Mouse (Mus musculus) spleen, postnatal 14 days (tissue): ENCODE measurements around the gene Cnga3.

Experiments used
- DNase-seq, 2 experiments: peaks; one replicate each; pipeline ENCODE4 v3.0.0; 2021 to 2022; ENCODE audit warnings: low spot score in 2 of 2

Gene Cnga3

GRCm38 (mm10) chr1:37286556-37286955, 72.3 kb downstream of the Cnga3 start:
- DNase-seq = no peak

GRCm38 (mm10) chr1:37287748-37288147, 73.5 kb downstream of the Cnga3 start:
- no peak for DNase-seq

DNA sequence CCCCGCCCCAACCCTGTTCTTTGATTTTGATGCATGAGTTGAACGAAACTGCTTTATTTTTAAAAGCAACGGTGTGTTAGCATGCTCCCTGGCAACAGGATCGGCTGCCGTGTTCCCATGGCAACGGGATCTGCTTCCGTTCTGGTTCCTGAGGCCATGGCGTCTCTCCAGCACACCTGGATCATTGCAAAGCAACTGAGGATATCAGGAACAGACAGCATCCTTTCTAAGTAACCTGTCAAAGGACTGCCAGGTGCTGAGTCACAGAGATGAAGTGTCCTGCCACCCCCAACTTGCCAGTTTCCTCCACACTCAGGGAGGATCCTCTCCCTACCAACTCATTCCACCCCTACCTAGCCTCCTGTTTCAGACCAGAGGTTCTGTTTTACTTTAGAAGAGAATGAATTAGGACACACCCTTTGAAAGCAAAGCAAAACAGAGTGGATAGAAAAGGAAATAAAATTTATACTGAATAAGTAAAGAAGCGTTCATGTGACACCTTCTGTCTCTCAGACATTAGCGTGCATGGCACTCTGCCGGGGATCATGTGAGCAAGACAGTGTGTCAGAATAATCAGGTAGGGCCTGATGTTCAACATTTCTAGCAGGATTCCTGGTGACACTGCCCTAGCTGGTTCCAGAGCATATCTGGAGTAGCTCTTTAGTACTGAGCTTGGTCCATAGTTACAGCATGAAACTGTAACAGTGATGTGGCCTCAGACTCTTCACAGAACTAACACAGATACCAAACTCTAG, 74.1 kb downstream of the Cnga3 start:
- DNase-seq = no peak

DNA sequence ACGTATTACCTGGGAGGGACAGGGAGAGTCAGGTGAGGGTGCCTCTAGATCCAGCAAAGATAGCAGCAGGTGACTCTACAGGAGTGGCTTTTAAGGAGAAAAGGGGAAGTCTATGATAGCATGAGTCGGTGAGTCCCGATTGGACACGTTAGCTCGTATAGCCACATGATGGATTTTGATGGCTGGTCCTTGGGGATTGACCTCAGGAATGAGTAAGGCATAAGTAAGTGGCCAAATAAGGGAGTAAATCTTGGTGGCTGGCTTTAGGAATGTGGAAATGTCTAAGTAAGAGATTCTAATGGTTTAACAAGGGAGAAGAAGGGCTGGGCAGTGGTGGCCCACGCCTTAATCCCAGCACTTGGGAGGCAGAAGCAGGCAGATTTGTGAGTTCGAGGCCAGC, 74.7 kb downstream of the Cnga3 start:
- DNase-seq = no peak

DNA sequence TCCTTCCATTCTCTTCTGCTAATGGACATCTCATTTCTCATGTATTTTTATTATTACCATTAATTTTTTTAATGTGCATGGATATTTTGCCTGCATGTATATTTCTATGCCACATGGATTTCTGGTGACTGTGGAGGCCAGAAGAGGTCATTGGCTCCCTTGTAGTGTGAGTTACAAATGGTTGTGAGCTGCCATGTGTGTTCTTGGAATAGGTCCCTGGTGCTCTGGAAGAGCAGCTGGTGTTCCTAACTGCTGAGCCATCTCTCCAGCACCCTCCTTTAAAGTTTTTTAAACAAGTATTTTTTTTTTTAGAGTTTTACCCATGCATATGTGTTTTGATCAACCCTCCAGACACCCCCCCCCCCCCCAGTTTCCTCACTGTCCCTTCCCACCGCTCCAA, 82.2 kb downstream of the Cnga3 start:
- no peak for DNase-seq

GRCm38 (mm10) chr1:37298904-37299303, 84.7 kb downstream of the Cnga3 start:
- DNase-seq = no peak

GRCm38 (mm10) chr1:37299540-37300491, 85.6 kb downstream of the Cnga3 start, which contains the start of gene Inpp4a:
Gene Inpp4a (plus strand): TSS chr1:37299865.
- DNase-seq = peak; percentile 89 to 91

GRCm38 (mm10) chr1:37300650-37301049, 86.4 kb downstream of the Cnga3 start:
- no peak for DNase-seq

- no peak for DNase-seq
These were observed 88.6 kb downstream of the Cnga3 start for GRCm38 (mm10) chr1:37302801-37303200.

GRCm38 (mm10) chr1:37305691-37306287, 91.6 kb downstream of the Cnga3 start:
- no peak for DNase-seq

DNA sequence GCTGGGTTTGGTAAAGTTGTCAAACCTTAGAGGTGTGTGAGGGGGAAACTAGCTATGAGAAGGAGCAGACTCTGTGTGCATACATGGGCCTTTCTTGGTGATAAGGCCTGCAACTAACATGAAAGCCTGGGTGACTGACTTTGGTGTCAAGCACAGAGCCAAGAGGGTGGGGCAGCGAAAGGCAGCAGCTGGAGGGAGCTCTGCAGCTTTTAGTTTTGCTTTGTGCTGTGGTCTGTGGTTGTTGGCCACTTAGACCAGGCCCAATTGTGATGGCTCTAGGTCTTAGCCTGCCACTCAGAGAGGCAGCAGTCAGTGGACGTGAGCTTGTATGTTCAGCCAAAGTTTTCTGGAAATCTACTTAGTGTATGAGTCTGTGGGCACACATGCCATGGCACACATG, 93.4 kb downstream of the Cnga3 start:
- DNase-seq = no peak

GRCm38 (mm10) chr1:37308021-37308742, 93.9 kb downstream of the Cnga3 start:
- DNase-seq = no peak

GRCm38 (mm10) chr1:37308743-37309100, 94.5 kb downstream of the Cnga3 start:
- no peak for DNase-seq

DNA sequence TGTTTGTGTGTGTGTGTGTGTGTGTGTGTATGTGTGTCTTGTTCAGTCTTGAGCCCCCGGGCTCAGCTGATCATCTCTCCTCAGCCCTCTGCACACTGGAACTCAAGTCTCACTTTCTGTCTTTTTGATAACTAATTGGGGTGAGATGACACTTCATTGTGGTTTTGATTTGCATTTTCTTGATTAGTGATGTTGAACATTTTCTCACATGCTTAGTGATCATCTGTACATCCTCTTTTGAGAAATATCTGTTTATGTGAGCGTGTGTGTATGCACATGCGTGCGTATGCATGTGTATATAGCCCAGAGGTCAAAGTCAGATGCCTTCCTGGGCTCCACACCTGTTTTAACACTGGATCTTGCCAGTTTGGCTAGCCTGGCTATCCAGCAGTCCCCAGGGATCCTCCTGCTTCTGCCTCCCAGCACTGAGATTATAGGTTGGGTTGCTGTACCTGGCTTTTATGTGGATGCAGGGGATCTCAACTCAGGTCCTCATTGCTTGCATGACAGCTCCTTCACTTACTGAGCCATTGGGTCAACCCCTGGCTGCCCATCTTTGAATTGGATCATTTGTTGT, 95.8 kb downstream of the Cnga3 start:
- no peak for DNase-seq
